In the genomic region with DNA sequence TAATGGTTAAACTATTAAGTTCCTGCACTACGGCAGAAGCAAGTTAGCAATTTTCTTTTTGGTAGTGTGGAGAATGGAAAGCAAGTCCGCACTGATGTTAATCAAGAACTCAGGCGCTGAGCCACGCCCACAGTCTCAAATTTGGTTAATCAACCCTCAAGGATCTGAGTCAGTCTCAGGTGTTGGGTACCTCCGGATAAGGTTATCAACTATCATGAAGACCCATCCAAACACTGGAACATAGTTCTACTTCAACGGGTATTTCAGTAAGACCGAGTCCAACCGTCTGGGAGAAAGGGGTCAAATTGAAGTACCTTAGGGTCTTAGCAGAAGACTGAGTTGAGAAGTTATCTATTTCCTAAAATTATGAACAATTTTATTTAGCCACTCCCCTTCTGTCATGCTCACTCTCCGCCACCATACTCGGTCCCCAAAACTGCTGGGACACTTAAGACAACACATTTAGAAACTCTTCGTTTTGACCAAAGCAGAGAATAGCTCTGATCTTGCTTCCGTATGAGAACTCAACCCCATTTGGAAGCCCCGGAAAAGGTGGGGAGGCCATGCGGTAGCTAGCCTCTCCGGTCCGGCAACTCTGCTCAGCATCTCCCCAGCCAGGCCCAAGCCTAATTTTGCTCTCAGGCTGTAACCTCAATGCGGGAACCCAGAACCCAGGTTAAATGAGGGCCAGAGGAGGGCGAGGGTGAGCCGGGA, we compare ENCODE assay signal across 7 mouse cellular contexts. TPM values are rescaled to one million over a fixed set of nuclear protein-coding genes. Genes with fewer than 3 reads are reported as not detected.
A peak's percentile ranks its signal among the peaks of the same experiment; 100 is the strongest.
DNase-seq lines count a peak whose midpoint lies in the region; ATAC-seq lines count a peak whose summit lies in the region.

No protein-coding gene starts in this region.

- H3K27ac ChIP-seq in forebrain, embryonic 10.5 days = peak overlapping the region; percentile 88
- H3K27ac ChIP-seq in kidney, embryonic 15.5 days = peak overlapping the region; percentile 91
- peak overlapping the region; percentile 60 for H3K27ac ChIP-seq in midbrain, embryonic 11.5 days (ENCODE audit: low read depth, low read length)

- peaks cover 17% of the 10 kb centered on the region for H3K36me3 ChIP-seq in forebrain, embryonic 10.5 days (replicated peaks)
- peaks cover 16% of the 10 kb centered on the region for H3K36me3 ChIP-seq in kidney, embryonic 15.5 days
- no peaks in the 10 kb centered on the region for H3K36me3 ChIP-seq in midbrain, embryonic 11.5 days (ENCODE audit: control insufficient read depth, insufficient read depth, low read length)

- no peaks in the 10 kb centered on the region for H3K27me3 ChIP-seq in forebrain, embryonic 10.5 days (ENCODE audit: poor library complexity, severe bottlenecking)
- H3K27me3 ChIP-seq in kidney, embryonic 15.5 days = no peaks in the 10 kb centered on the region
- no peaks in the 10 kb centered on the region for H3K27me3 ChIP-seq in midbrain, embryonic 11.5 days (ENCODE audit: control insufficient read depth, insufficient read depth, low read length)

- peak overlapping the region; percentile 57 for H3K9ac ChIP-seq in kidney, embryonic 15.5 days
- H3K9ac ChIP-seq in midbrain, embryonic 11.5 days (ENCODE audit: low read length) = peak overlapping the region; percentile 84

- H3K4me1 ChIP-seq in forebrain, embryonic 10.5 days = peaks cover 21% of the 10 kb centered on the region
- H3K4me1 ChIP-seq in kidney, embryonic 15.5 days = peaks cover 14% of the 10 kb centered on the region
- H3K4me1 ChIP-seq in midbrain, embryonic 11.5 days (ENCODE audit: control insufficient read depth, insufficient read depth, low read length) = peaks cover 4% of the 10 kb centered on the region; the same call in 1 of the 2 replicates

- peak; percentile 30 for ATAC-seq in CD4-positive, CD25-positive, alpha-beta regulatory T cell, adult 4 months
- ATAC-seq in kidney, embryonic 15.5 days (replicated peaks; ENCODE audit: low FRiP score) = peak; percentile 71
- ATAC-seq in midbrain, embryonic 11.5 days (ENCODE audit: low FRiP score) = no peak; the same call in 1 of the 2 replicates

- 12% methylated on average over 19 of the region's 19 CpGs for WGBS in forebrain, embryonic 10.5 days
- WGBS in kidney, embryonic 15.5 days = 9% methylated on average over 19 of the region's 19 CpGs
- WGBS in midbrain, embryonic 11.5 days = 14% methylated on average over 19 of the region's 19 CpGs

- no peaks in the 10 kb centered on the region for H3K9me3 ChIP-seq in forebrain, embryonic 10.5 days
- H3K9me3 ChIP-seq in kidney, embryonic 15.5 days (replicated peaks) = no peaks in the 10 kb centered on the region
- H3K9me3 ChIP-seq in midbrain, embryonic 11.5 days (ENCODE audit: control insufficient read depth, low read length) = no peaks in the 10 kb centered on the region

- H3K4me3 ChIP-seq in forebrain, embryonic 10.5 days = peak overlapping the region; percentile 68
- H3K4me3 ChIP-seq in kidney, embryonic 15.5 days (replicated peaks) = peak overlapping the region; percentile 57
- H3K4me3 ChIP-seq in midbrain, embryonic 11.5 days (ENCODE audit: low read depth, low read length) = peak overlapping the region; percentile 69

- DNase-seq in A20 (ENCODE audit: low read depth, low spot score) = peak; percentile 85
- DNase-seq in forebrain, embryonic 10.5 days (ENCODE audit: extremely low spot score, low spot score) = no peak
- no peak for DNase-seq in midbrain, embryonic 11.5 days (ENCODE audit: low spot score, missing footprints)
- no peak for DNase-seq in urinary bladder, adult 18-20 months (ENCODE audit: low spot score in 2 of 2)
- no peak for DNase-seq in spleen, postnatal 4 days (ENCODE audit: low spot score in 2 of 2)

- H3K4me2 ChIP-seq in kidney, embryonic 15.5 days = peak overlapping the region; percentile 75
- H3K4me2 ChIP-seq in midbrain, embryonic 11.5 days = peak overlapping the region; percentile 73

RNA-seq across cellular contexts. Expression of gene Strada, which starts 9.2 kb away (rescaled TPM):
- 10 to 100 TPM; 34.5 to 40.0 TPM for polyA plus RNA-seq in CD4-positive, CD25-positive, alpha-beta regulatory T cell, adult 4 months (2017; shearing (Covaris generic))
- polyA plus RNA-seq in forebrain, embryonic 10.5 days (2016; fragmentation: Nextera tagmentation; extraction: Ambion mirVana) = 41.4 and 41.9 TPM in 2 replicates
- 28.6 and 31.5 TPM in 2 replicates for polyA plus RNA-seq in kidney, embryonic 15.5 days (2015; fragmentation: Nextera tagmentation; extraction: Ambion mirVana)
- 38.4 and 40.5 TPM in 2 replicates for polyA plus RNA-seq in midbrain, embryonic 11.5 days (2014; fragmentation: Nextera tagmentation; extraction: Ambion mirVana)

RNA-seq across cellular contexts. Expression of gene Ccdc47, which starts 23.3 kb away (rescaled TPM):
- 10 to 100 TPM; 92.6 to 96.6 TPM for polyA plus RNA-seq in CD4-positive, CD25-positive, alpha-beta regulatory T cell, adult 4 months (2017; shearing (Covaris generic))
- polyA plus RNA-seq in forebrain, embryonic 10.5 days (2016; fragmentation: Nextera tagmentation; extraction: Ambion mirVana) = 77.3 and 77.4 TPM in 2 replicates
- polyA plus RNA-seq in kidney, embryonic 15.5 days (2015; fragmentation: Nextera tagmentation; extraction: Ambion mirVana) = 85.4 and 89.5 TPM in 2 replicates
- polyA plus RNA-seq in midbrain, embryonic 11.5 days (2014; fragmentation: Nextera tagmentation; extraction: Ambion mirVana) = 74.1 and 76.4 TPM in 2 replicates

RNA-seq across cellular contexts. Expression of gene Ddx42, which starts 23.9 kb away (rescaled TPM):
- polyA plus RNA-seq in CD4-positive, CD25-positive, alpha-beta regulatory T cell, adult 4 months (2017; shearing (Covaris generic)) = 100 to 1,000 TPM in 1 of 2 experiments, 10 to 100 TPM in 1; 84.7 to 135 TPM
- polyA plus RNA-seq in forebrain, embryonic 10.5 days (2016; fragmentation: Nextera tagmentation; extraction: Ambion mirVana) = 105 and 109 TPM in 2 replicates
- 75.9 and 77.8 TPM in 2 replicates for polyA plus RNA-seq in kidney, embryonic 15.5 days (2015; fragmentation: Nextera tagmentation; extraction: Ambion mirVana)
- 105 and 110 TPM in 2 replicates for polyA plus RNA-seq in midbrain, embryonic 11.5 days (2014; fragmentation: Nextera tagmentation; extraction: Ambion mirVana)

RNA-seq across cellular contexts. Expression of gene Limd2, which starts 32.2 kb away (rescaled TPM):
- 100 to 1,000 TPM; 597 to 715 TPM for polyA plus RNA-seq in CD4-positive, CD25-positive, alpha-beta regulatory T cell, adult 4 months (2017; shearing (Covaris generic))
- 364 and 375 TPM in 2 replicates for polyA plus RNA-seq in forebrain, embryonic 10.5 days (2016; fragmentation: Nextera tagmentation; extraction: Ambion mirVana)
- 201 and 217 TPM in 2 replicates for polyA plus RNA-seq in kidney, embryonic 15.5 days (2015; fragmentation: Nextera tagmentation; extraction: Ambion mirVana)
- 301 and 308 TPM in 2 replicates for polyA plus RNA-seq in midbrain, embryonic 11.5 days (2014; fragmentation: Nextera tagmentation; extraction: Ambion mirVana)

RNA-seq across cellular contexts. Expression of gene Gm10840, which starts 32.2 kb away (rescaled TPM):
- polyA plus RNA-seq in CD4-positive, CD25-positive, alpha-beta regulatory T cell, adult 4 months (2017; shearing (Covaris generic)) = not detected
- polyA plus RNA-seq in forebrain, embryonic 10.5 days (2016; fragmentation: Nextera tagmentation; extraction: Ambion mirVana) = 0.82 TPM in 1 of 2 replicates, not detected in the other
- not detected in 2 replicates for polyA plus RNA-seq in kidney, embryonic 15.5 days (2015; fragmentation: Nextera tagmentation; extraction: Ambion mirVana)
- polyA plus RNA-seq in midbrain, embryonic 11.5 days (2014; fragmentation: Nextera tagmentation; extraction: Ambion mirVana) = not detected in 2 replicates
